Mouse (Mus musculus): ENCODE measurements around the gene Smarce1.

Smarce1 gene

GRCm38 (mm10) chr11:99229641-99230260 is 1.1 kb downstream of the Smarce1 start:
- no peak for DNase-seq (ENCODE audit: low spot score)

- no peak for DNase-seq (ENCODE audit: low spot score)
Observed at GRCm38 (mm10) chr11:99226298-99226697, 4.5 kb downstream of the Smarce1 start.

- DNase-seq (ENCODE audit: low spot score) = no peak
Observed at GRCm38 (mm10) chr11:99223310-99223709, 7.5 kb downstream of the Smarce1 start.

- DNase-seq (ENCODE audit: low spot score) = no peak
Observed at GRCm38 (mm10) chr11:99221811-99222210, 9.0 kb downstream of the Smarce1 start.

GRCm38 (mm10) chr11:99217248-99217986 is 13.4 kb downstream of the Smarce1 start:
- DNase-seq (ENCODE audit: low spot score) = no peak

- DNase-seq (ENCODE audit: low spot score) = no peak
Observed at GRCm38 (mm10) chr11:99216181-99216580, 14.6 kb downstream of the Smarce1 start.

GRCm38 (mm10) chr11:99212693-99213092 is 18.1 kb downstream of the Smarce1 start:
- DNase-seq (ENCODE audit: low spot score) = no peak

GRCm38 (mm10) chr11:99211964-99212363 is 18.9 kb downstream of the Smarce1 start:
- no peak for DNase-seq (ENCODE audit: low spot score)

GRCm38 (mm10) chr11:99208105-99208669 is 22.6 kb downstream of the Smarce1 start:
- DNase-seq (ENCODE audit: low spot score) = no peak

- DNase-seq (ENCODE audit: low spot score) = no peak
Observed at GRCm38 (mm10) chr11:99207449-99207848, 23.4 kb downstream of the Smarce1 start.

- DNase-seq (ENCODE audit: low spot score) = no peak
Observed at GRCm38 (mm10) chr11:99206954-99207353, 23.9 kb downstream of the Smarce1 start.

GRCm38 (mm10) chr11:99189154-99189582 is 41.6 kb downstream of the Smarce1 start:
- peak; percentile 22 for DNase-seq (ENCODE audit: low spot score)

GRCm38 (mm10) chr11:99187348-99187747 is 43.5 kb downstream of the Smarce1 start:
- DNase-seq (ENCODE audit: low spot score) = no peak

- DNase-seq (ENCODE audit: low spot score) = no peak
Observed at GRCm38 (mm10) chr11:99186836-99187235, 44.0 kb downstream of the Smarce1 start.

- no peak for DNase-seq (ENCODE audit: low spot score)
Observed at GRCm38 (mm10) chr11:99182575-99182974, 48.2 kb downstream of the Smarce1 start.

- no peak for DNase-seq (ENCODE audit: low spot score)
Observed at GRCm38 (mm10) chr11:99180071-99180470, 50.7 kb downstream of the Smarce1 start.

GRCm38 (mm10) chr11:99177925-99178198 is 53.0 kb downstream of the Smarce1 start:
- no peak for DNase-seq (ENCODE audit: low spot score)

GRCm38 (mm10) chr11:99177054-99177924 is 53.5 kb downstream of the Smarce1 start:
- no peak for DNase-seq (ENCODE audit: low spot score)

GRCm38 (mm10) chr11:99172002-99172401 is 58.8 kb downstream of the Smarce1 start:
- no peak for DNase-seq (ENCODE audit: low spot score)

GRCm38 (mm10) chr11:99171442-99171841 is 59.4 kb downstream of the Smarce1 start:
- no peak for DNase-seq (ENCODE audit: low spot score)

- DNase-seq (ENCODE audit: low spot score) = no peak
Observed at GRCm38 (mm10) chr11:99170547-99171267, 60.1 kb downstream of the Smarce1 start.

- no peak for DNase-seq (ENCODE audit: low spot score)
Observed at GRCm38 (mm10) chr11:99170005-99170404, 60.8 kb downstream of the Smarce1 start.

Data from ovary, postnatal 10 days (tissue).